Comparison of ENCODE assay signal across 26 mouse cellular contexts in the genomic region with DNA sequence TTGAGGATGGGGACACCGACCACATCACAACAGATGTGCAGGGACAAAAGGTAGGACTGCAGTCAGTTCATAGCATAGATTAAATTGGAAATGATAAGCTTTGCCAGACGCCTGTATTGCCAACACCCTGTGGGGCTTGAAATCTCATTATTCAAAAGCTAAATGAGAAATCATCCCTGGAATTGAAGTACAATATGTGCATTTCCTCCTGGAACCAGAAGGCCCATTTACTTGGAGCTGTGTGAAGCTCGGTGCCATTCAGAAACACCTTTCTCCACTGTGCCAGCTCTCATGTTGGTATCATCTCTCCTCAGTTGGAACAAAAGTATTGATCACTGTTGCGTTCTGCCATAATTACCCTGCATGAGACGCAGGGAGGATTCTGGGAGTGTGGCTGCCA.
DNase-seq lines count a peak whose midpoint lies in the region; ATAC-seq and TF ChIP-seq lines count a peak whose summit lies in the region.
"Had no signal": no experiment of that assay in that cellular context is flagged by ENCODE, and none has a peak within 500 bp of the region (broad histone marks: within the 10 kb centered on the region; RNA-seq: fewer than 3 reads in every experiment).

No protein-coding gene starts in this region.

- no peaks in the 10 kb centered on the region for H3K27me3 ChIP-seq in midbrain, postnatal 0 days (ENCODE audit: insufficient read depth, low read length)
- no peaks in the 10 kb centered on the region for H3K27me3 ChIP-seq in midbrain, embryonic 10.5 days (ENCODE audit: low read depth, poor library complexity, severe bottlenecking)
- H3K27me3 ChIP-seq: embryonic facial prominence, embryonic 13.5 days; forebrain, embryonic 13.5 days; heart, embryonic 13.5 days; hindbrain, embryonic 12.5 days had no signal

- no peaks in the 10 kb centered on the region for H3K36me3 ChIP-seq in midbrain, postnatal 0 days (ENCODE audit: insufficient read depth, low read length)
- no peaks in the 10 kb centered on the region for H3K36me3 ChIP-seq in midbrain, embryonic 10.5 days
- H3K36me3 ChIP-seq: embryonic facial prominence, embryonic 10.5 days; embryonic facial prominence, embryonic 13.5 days; forebrain, embryonic 10.5 days; heart, embryonic 10.5 days; heart, embryonic 13.5 days; hindbrain, embryonic 12.5 days had no signal

- ATAC-seq in midbrain, postnatal 0 days (ENCODE audit: low FRiP score), result no peak
- ATAC-seq: CD4-positive, CD25-positive, alpha-beta regulatory T cell, adult 4 months; forebrain, embryonic 13.5 days; forebrain, embryonic 16.5 days; intestine, postnatal 0 days had no signal

- H3K4me3 ChIP-seq in midbrain, postnatal 0 days (ENCODE audit: low read depth, low read length), result no peak overlapping the region
- H3K4me3 ChIP-seq in midbrain, embryonic 10.5 days, result no peak overlapping the region
- H3K4me3 ChIP-seq: embryonic facial prominence, embryonic 10.5 days; embryonic facial prominence, embryonic 13.5 days; erythroblast, embryonic 14.5 days; forebrain, embryonic 10.5 days; forebrain, embryonic 13.5 days; heart, adult 2 months; heart, embryonic 10.5 days; heart, embryonic 13.5 days; hindbrain, embryonic 12.5 days had no signal

- H3K4me2 ChIP-seq in midbrain, postnatal 0 days (ENCODE audit: low read depth, low read length, poor library complexity, severe bottlenecking), result no peak overlapping the region
- H3K4me2 ChIP-seq: embryonic facial prominence, embryonic 13.5 days; forebrain, embryonic 13.5 days; heart, embryonic 13.5 days; hindbrain, embryonic 12.5 days had no signal

- no peaks in the 10 kb centered on the region for H3K4me1 ChIP-seq in midbrain, postnatal 0 days (ENCODE audit: insufficient read depth, low read length)
- H3K4me1 ChIP-seq in midbrain, embryonic 10.5 days, result peaks cover 6% of the 10 kb centered on the region; the same call in 1 of the 2 replicates
- H3K4me1 ChIP-seq: forebrain, embryonic 13.5 days; heart, embryonic 10.5 days; heart, embryonic 13.5 days; hindbrain, embryonic 12.5 days had no signal

- no peak overlapping the region for H3K27ac ChIP-seq in midbrain, postnatal 0 days (ENCODE audit: low read depth, low read length)
- no peak overlapping the region for H3K27ac ChIP-seq in midbrain, embryonic 10.5 days (replicated peaks)
- H3K27ac ChIP-seq: embryonic facial prominence, embryonic 10.5 days; embryonic facial prominence, embryonic 13.5 days; forebrain, embryonic 10.5 days; forebrain, embryonic 13.5 days; heart, adult 2 months; heart, embryonic 10.5 days; heart, embryonic 13.5 days; hindbrain, embryonic 12.5 days had no signal

- no peak for TF ChIP-seq CTCF in midbrain, postnatal 0 days (IDR thresholded peaks at IDR 0.05)

- WGBS in midbrain, postnatal 0 days, result 66% methylated on average over 5 of the region's 5 CpGs
- WGBS in midbrain, embryonic 10.5 days, result 85% methylated on average over 5 of the region's 5 CpGs

- no peak overlapping the region for H3K9ac ChIP-seq in midbrain, postnatal 0 days (replicated peaks; ENCODE audit: low read length, poor library complexity, severe bottlenecking)
- H3K9ac ChIP-seq: embryonic facial prominence, embryonic 13.5 days; forebrain, embryonic 13.5 days; heart, embryonic 13.5 days; hindbrain, embryonic 12.5 days had no signal

- H3K9me3 ChIP-seq in midbrain, postnatal 0 days (ENCODE audit: low read length), result no peaks in the 10 kb centered on the region
- H3K9me3 ChIP-seq in midbrain, embryonic 10.5 days (replicated peaks), result no peaks in the 10 kb centered on the region
- H3K9me3 ChIP-seq: embryonic facial prominence, embryonic 10.5 days; embryonic facial prominence, embryonic 13.5 days; forebrain, embryonic 10.5 days; forebrain, embryonic 13.5 days; heart, embryonic 10.5 days; heart, embryonic 13.5 days; hindbrain, embryonic 12.5 days had no signal

- peak; percentile 16 to 20 for DNase-seq in cerebellum, adult 18-20 months
- no peak for DNase-seq in cerebellum, adult 11 months
- DNase-seq in cerebellum, adult 9-11 months, result peak; percentile 19
- no peak for DNase-seq in cerebellum, postnatal 36 days
- DNase-seq in midbrain, postnatal 0 days (ENCODE audit: low spot score), result peak; percentile 9
- DNase-seq in midbrain, embryonic 10.5 days (ENCODE audit: low spot score), result no peak
- DNase-seq: adrenal gland, adult 2 months; adrenal gland, postnatal 14 days; embryo, embryonic 11 days; gastrocnemius, postnatal 10 days; gastrocnemius, postnatal 36 days; heart, adult 2 months; heart, postnatal 14 days; heart, postnatal 4 days; kidney, adult 2 months had no signal

Comparison
In these comparisons a context has a peak if more than half of its experiments do, and no peak if none do; other contexts are left out.
1. DNase-seq: peak in cerebellum, adult 18-20 months (2 of 2), cerebellum, adult 9-11 months (single experiment) and midbrain, postnatal 0 days (single experiment); none in cerebellum, adult 11 months (single experiment), cerebellum, postnatal 36 days (0 of 2) and midbrain, embryonic 10.5 days (single experiment).